Mouse (Mus musculus) erythroblast, embryonic 14.5 days (primary cell): ENCODE measurements around the gene Synj2.

Source experiments
- GATA1 ChIP-seq: IDR thresholded peaks from 2 replicates; pipeline ENCODE4 v1.6.1; 2012; ENCODE audit warnings: low read length, inconsistent platforms, mixed read lengths
- TAL1 ChIP-seq: IDR thresholded peaks from 3 replicates; pipeline ENCODE4 v1.6.1; 2012; ENCODE audit warnings: low read length, inconsistent platforms, mixed read lengths

- TF ChIP-seq GATA1 = no peak
- no peak for TF ChIP-seq TAL1
These were observed 288 bp upstream of the Synj2 start for GRCm38 (mm10) chr17:5940792-5941191.
